Mouse (Mus musculus) heart, postnatal 14 days (tissue): Measurements from ENCODE around the gene Tcf25. TPM values are rescaled to one million over a fixed set of nuclear protein-coding genes. Genes with fewer than 3 reads are reported as not detected.

Source experiments
- DNase-seq, 2 experiments: peaks; one replicate each; pipeline ENCODE4 v3.0.0; 2021 to 2022
- intact Hi-C: fragments of 180-260 bp; cut with DNase I; formaldehyde crosslinking; loops from one replicate; pipeline ENCODE4 v1.15.1; 2025
- long read RNA-seq, 2 experiments: library from polyadenylated mRNA; stranded (forward); transcript quantifications; one replicate each; pipeline ENCODE4 v2.0.0; 2021
- total RNA-seq, 2 experiments: library from RNA; stranded (reverse); gene quantifications; 2 replicates each; pipeline ENCODE4 v1.2.3; 2021

The Tcf25 gene
- 100 to 1,000 TPM; 136 to 149 TPM for total RNA-seq
- long read RNA-seq, experiment 1, transcript Tcf25-201 (18 exons, 2,738 nt) = minor isoform, 24 of 193 reads
- long read RNA-seq, experiment 1, transcript Tcf25-202 (18 exons, 2,582 nt) = major isoform, 75 of 193 reads
- long read RNA-seq, experiment 1, transcript Tcf25-208 (18 exons, 2,649 nt) = minor isoform, 59 of 193 reads
- long read RNA-seq, experiment 1, partial matches to known transcripts = 18 of 193 reads
- long read RNA-seq, experiment 1, other reads (novel, unspliced or antisense) = 14 of 193 reads
- long read RNA-seq, experiment 2, full-length matches to known transcripts = 125 of 171 reads
- long read RNA-seq, experiment 2, partial matches to known transcripts = 21 of 171 reads
- long read RNA-seq, experiment 2, other reads (novel, unspliced or antisense) = 25 of 171 reads

- intact Hi-C loops = no loop called here
- peak; percentile 96 to 97 for DNase-seq
Measured at GRCm38 (mm10) chr8:123373403-123374238, at the start of gene Tcf25. TSS of gene Tcf25 (plus strand) at chr8:123373753.

- DNase-seq = no peak
- intact Hi-C loops = no loop called here
Measured at GRCm38 (mm10) chr8:123328552-123328951, 45.0 kb upstream of the Tcf25 start.

GRCm38 (mm10) chr8:123329350-123329749 is 44.2 kb upstream of the Tcf25 start:
- no peak for DNase-seq
- intact Hi-C loops = no loop called here

- intact Hi-C loops = loop anchor here (2.0 kb wide), 1 partner anchor 23 kb away; no protein-coding TSS in a partner anchor
- DNase-seq = no peak
Measured at GRCm38 (mm10) chr8:123329961-123330360, 43.6 kb upstream of the Tcf25 start.

- DNase-seq = no peak
- intact Hi-C loops = loop anchor here (2.0 kb wide), 1 partner anchor 22 kb away; no protein-coding TSS in a partner anchor
Measured at GRCm38 (mm10) chr8:123330701-123331100, 42.9 kb upstream of the Tcf25 start.

- DNase-seq = no peak
- intact Hi-C loops = loop anchor here (2.0 kb wide), 1 partner anchor 22 kb away; no protein-coding TSS in a partner anchor
Measured at GRCm38 (mm10) chr8:123331301-123331700, 42.3 kb upstream of the Tcf25 start.

- no peak for DNase-seq
- intact Hi-C loops = loop anchor here (2.0 kb wide), 1 partner anchor 21 kb away; no protein-coding TSS in a partner anchor
Measured at GRCm38 (mm10) chr8:123331810-123332209, 41.7 kb upstream of the Tcf25 start.

GRCm38 (mm10) chr8:123332262-123333090 is 41.1 kb upstream of the Tcf25 start, which contains the start of gene Spire2:
TSS of gene Spire2 (plus strand) at chr8:123332713.
- intact Hi-C loops = no loop called here

GRCm38 (mm10) chr8:123333091-123333587 is 40.4 kb upstream of the Tcf25 start:
- DNase-seq = no peak
- intact Hi-C loops = no loop called here

More at GRCm38 (mm10) chr8:123332262-123333090, 41.1 kb upstream of the Tcf25 start, which contains the start of gene Spire2:
- peak; percentile 86 to 89 for DNase-seq

- DNase-seq = no peak
- intact Hi-C loops = no loop called here
Measured at GRCm38 (mm10) chr8:123333864-123334263, 39.7 kb upstream of the Tcf25 start.

- intact Hi-C loops = no loop called here
Measured at GRCm38 (mm10) chr8:123334467-123334866, 39.1 kb upstream of the Tcf25 start.

GRCm38 (mm10) chr8:123337475-123337874 is 36.1 kb upstream of the Tcf25 start:
- no peak for DNase-seq
- intact Hi-C loops = no loop called here

More at GRCm38 (mm10) chr8:123334467-123334866, 39.1 kb upstream of the Tcf25 start:
- no peak for DNase-seq

GRCm38 (mm10) chr8:123340071-123340470 is 33.5 kb upstream of the Tcf25 start:
- no peak for DNase-seq
- intact Hi-C loops = no loop called here

- no peak for DNase-seq
- intact Hi-C loops = no loop called here
Measured at GRCm38 (mm10) chr8:123341040-123342015, 32.2 kb upstream of the Tcf25 start.

- intact Hi-C loops = no loop called here
Measured at GRCm38 (mm10) chr8:123342253-123342652, 31.3 kb upstream of the Tcf25 start.

GRCm38 (mm10) chr8:123342911-123343310 is 30.6 kb upstream of the Tcf25 start:
- DNase-seq = no peak
- intact Hi-C loops = no loop called here

More at GRCm38 (mm10) chr8:123342253-123342652, 31.3 kb upstream of the Tcf25 start:
- DNase-seq = no peak

GRCm38 (mm10) chr8:123343422-123343821 is 30.1 kb upstream of the Tcf25 start:
- no peak for DNase-seq
- intact Hi-C loops = no loop called here

- no peak for DNase-seq
- intact Hi-C loops = no loop called here
Measured at GRCm38 (mm10) chr8:123345135-123345534, 28.4 kb upstream of the Tcf25 start.

- intact Hi-C loops = no loop called here
Measured at GRCm38 (mm10) chr8:123345856-123346255, 27.7 kb upstream of the Tcf25 start.

More at GRCm38 (mm10) chr8:123345856-123346255, 27.7 kb upstream of the Tcf25 start:
- DNase-seq = no peak
